Mouse (Mus musculus): ENCODE data around the gene Cops6. TPM values are rescaled to one million over a fixed set of nuclear protein-coding genes. Genes with fewer than 3 reads are reported as not detected.

Gene Cops6
- total RNA-seq, 4 experiments from 2014 or later, result 132 to 137 (median 134) TPM

DNA sequence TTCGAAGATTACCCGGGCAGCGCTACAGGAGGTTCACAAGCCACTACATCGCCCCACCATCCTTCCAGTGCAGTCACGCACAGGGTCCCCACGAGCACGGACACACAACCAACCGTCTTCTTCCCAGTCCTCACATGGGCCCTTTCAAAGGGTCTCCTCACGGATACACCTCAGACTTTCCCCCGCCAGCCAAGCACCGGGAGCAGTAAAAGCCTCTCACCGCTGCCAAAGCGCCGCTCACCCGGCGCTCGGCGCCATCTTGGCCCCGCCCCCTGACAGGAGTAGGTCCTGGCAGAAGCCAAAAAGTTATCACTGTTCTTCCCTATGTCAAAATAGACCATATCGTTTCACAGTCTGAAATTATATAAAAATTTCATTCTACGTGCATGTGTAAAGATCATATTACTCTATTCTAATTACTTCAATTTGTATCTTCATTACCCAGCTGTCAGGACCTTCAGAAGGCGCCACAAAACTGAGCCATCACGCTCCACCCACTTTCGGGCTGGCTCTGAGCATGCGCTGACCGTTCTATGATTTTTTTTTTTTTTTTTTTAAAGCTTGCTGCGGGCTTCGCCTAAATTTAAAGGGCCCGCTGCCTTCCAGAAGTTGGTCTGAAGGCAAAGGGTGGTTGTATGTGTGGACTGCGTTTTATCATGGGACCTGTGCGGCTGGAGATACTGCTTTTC is 26.2 kb downstream of the Cops6 start, which contains the start of the genes Taf6 and Cnpy4:
Gene Taf6 (minus strand): TSS at position 502 of the 689 bp plus-strand sequence.
Gene Cnpy4 (plus strand): TSS at position 536 of the 689 bp plus-strand sequence.
- DNase-seq (ENCODE audit: low spot score in 2 of 2), result peak; percentile 74 to 84

GRCm38 (mm10) chr5:138187661-138188306 is 26.9 kb downstream of the Cops6 start:
- DNase-seq (ENCODE audit: low spot score in 2 of 2), result peak; percentile 75 to 76

DNA sequence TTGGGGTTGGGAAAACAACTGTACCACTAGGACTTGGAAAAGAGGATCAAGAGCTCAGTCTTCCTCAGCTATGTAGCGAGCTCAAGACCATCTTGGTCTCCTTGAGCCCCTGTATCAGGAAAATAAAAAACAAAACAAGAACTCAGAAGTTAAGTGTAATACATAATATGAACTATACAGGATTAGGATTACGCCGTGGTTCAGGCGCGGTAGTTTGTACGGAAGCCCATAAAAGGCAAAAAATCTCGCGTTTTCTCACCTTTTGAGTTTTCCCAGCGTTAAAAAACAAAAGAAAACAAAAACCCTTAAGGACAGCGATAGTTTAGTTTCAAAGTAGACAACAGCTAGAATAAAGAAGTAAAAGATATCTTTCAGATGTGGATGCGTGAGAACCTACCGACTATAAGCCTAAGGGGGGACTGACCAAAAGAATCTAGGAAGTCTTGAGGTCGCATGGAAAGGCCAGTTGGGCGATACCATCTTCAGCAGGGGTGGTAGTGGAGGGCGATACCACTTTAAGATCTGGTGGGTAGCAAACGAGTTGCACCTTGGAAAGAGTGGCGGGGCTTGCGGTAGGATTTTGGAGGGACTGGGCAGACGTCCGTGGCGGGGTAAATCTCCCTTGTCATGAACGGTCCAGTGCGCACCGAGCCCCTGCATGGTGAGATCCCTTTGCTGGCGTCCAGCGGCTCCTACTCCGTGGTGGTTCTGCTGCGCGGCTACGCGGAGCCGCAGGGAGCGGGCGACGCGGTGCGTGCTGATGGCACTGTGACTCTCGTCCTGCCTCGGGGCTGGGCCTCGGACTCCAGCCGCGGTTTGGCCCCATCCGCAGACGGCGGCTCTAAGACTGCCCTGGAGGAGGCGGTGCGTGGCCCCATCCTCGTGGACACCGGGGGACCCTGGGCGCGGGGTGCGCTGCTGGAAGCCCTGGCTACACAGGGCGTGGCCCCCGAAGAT is 33.2 kb downstream of the Cops6 start, which contains the start of gene Mblac1:
Gene Mblac1 (plus strand): TSS at position 544 of the 957 bp plus-strand sequence.
- peak; percentile 78 to 83 for DNase-seq (ENCODE audit: low spot score in 2 of 2)

- peak in 1 of 2 experiments; percentile 30 for DNase-seq (ENCODE audit: low spot score in 2 of 2)
Measured at GRCm38 (mm10) chr5:138194755-138195345, 34.0 kb downstream of the Cops6 start.

GRCm38 (mm10) chr5:138195463-138195862 is 34.6 kb downstream of the Cops6 start:
- DNase-seq (ENCODE audit: low spot score in 2 of 2), result no peak

GRCm38 (mm10) chr5:138199576-138199975 is 38.7 kb downstream of the Cops6 start:
- DNase-seq (ENCODE audit: low spot score in 2 of 2), result no peak

GRCm38 (mm10) chr5:138202086-138202485 is 41.2 kb downstream of the Cops6 start:
- DNase-seq (ENCODE audit: low spot score in 2 of 2), result no peak

DNA sequence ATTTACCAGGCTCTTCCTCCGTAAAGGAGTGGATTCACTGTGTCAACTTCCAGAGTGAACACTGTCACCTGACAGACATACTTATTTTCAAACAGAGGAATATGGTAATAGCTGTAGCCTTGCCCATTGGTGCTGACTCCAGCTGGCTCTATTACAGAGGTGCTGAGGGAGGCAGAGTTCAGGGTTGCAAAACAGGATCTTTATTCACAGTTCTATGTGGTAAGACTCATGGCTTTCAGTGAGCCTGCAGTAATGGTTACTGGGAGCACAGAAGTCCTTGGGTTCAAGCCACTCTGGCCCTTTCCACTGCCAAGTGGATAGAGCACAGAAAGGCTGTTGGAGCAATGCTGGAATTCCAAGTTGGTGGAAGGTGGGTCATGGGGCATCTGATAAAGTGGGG is 46.4 kb downstream of the Cops6 start:
- DNase-seq (ENCODE audit: low spot score in 2 of 2), result no peak

GRCm38 (mm10) chr5:138207873-138208272 is 47.0 kb downstream of the Cops6 start:
- DNase-seq (ENCODE audit: low spot score in 2 of 2), result no peak

Small RNA genes within 50 kb of the gene (microRNA-seq; reads per million reads assigned to microRNA genes)
- gene Mir106b (117 to 355 reads per million in 2 experiments), gene Mir25 (36.7 to 72.8 reads per million in 2 experiments), gene Mir93 (1,196 to 1,469 reads per million in 2 experiments)

Other genes with a start within 250 kb of the Cops6 start
- gene Cyp3a13, start 239.5 kb upstream of the Cops6 start, total RNA-seq (2022), result under 1 TPM; 0.14 to 0.49 (median 0.31) TPM
- 10 to 100 TPM; 21.7 to 35.9 (median 28.1) TPM for gene Gjc3, start 198.0 kb upstream of the Cops6 start, total RNA-seq (2022)
- gene Azgp1, start 179.6 kb upstream of the Cops6 start, total RNA-seq (2022), result not detected
- gene Smok3a, start 139.8 kb upstream of the Cops6 start, total RNA-seq (2022), result not detected
- not detected for gene Smok3b, start 139.6 kb upstream of the Cops6 start, total RNA-seq (2022)
- gene Smok3c, start 107.9 kb upstream of the Cops6 start, total RNA-seq (2022), result not detected
- 10 to 100 TPM; 40.0 to 46.4 (median 43.2) TPM for gene Zkscan1, start 76.0 kb upstream of the Cops6 start, total RNA-seq (2022)
- gene Zscan21, start 44.2 kb upstream of the Cops6 start, total RNA-seq (2022), result 10 to 100 TPM; 13.4 to 17.5 (median 15.9) TPM
- gene Zfp113, start 5.3 kb upstream of the Cops6 start, total RNA-seq (2022), result 10 to 100 TPM; 10.1 to 14.6 (median 13.2) TPM
- 10 to 100 TPM; 24.7 to 32.5 (median 28.9) TPM for gene Ap4m1, start 10.9 kb downstream of the Cops6 start, total RNA-seq (2022)
- gene Mcm7, start 11.4 kb downstream of the Cops6 start, total RNA-seq (2022), result 10 to 100 TPM; 14.1 to 17.9 (median 16.0) TPM
- 10 to 100 TPM; 37.9 to 42.7 (median 39.1) TPM for gene Taf6, start 26.4 kb downstream of the Cops6 start, total RNA-seq (2022)
- gene Cnpy4, start 26.4 kb downstream of the Cops6 start, total RNA-seq (2022), result 10 to 100 TPM; 12.1 to 14.7 (median 13.6) TPM
- 10 to 100 TPM in 2 of 4 experiments, 1 to 10 TPM in 2; 7.4 to 11.1 (median 9.5) TPM for gene Mblac1, start 33.2 kb downstream of the Cops6 start, total RNA-seq (2022)
- gene Nxpe5, start 64.8 kb downstream of the Cops6 start, total RNA-seq (2022), result under 1 TPM in 2 of 4 experiments, not detected in 2; 0.19 to 0.37 TPM
- 10 to 100 TPM; 51.6 to 61.3 (median 58.0) TPM for gene Lamtor4, start 94.4 kb downstream of the Cops6 start, total RNA-seq (2022)
- 10 to 100 TPM; 64.7 to 74.1 (median 70.8) TPM for gene BC037034, start 103.0 kb downstream of the Cops6 start, total RNA-seq (2022)
- gene Gal3st4, start 111.8 kb downstream of the Cops6 start, total RNA-seq (2022), result 1 to 10 TPM; 2.9 to 5.2 (median 4.0) TPM
- not detected for gene Gm43720, start 118.9 kb downstream of the Cops6 start, total RNA-seq (2022)
- gene Gpc2, start 118.9 kb downstream of the Cops6 start, total RNA-seq (2022), result 1 to 10 TPM; 1.5 to 2.2 (median 1.8) TPM
- 1 to 10 TPM in 2 of 4 experiments, under 1 TPM in 2; 0.33 to 2.7 (median 1.1) TPM for gene Stag3, start 119.2 kb downstream of the Cops6 start, total RNA-seq (2022)
- gene Pvrig, start 180.9 kb downstream of the Cops6 start, total RNA-seq (2022), result 1 to 10 TPM in 1 of 4 experiments, under 1 TPM in 1, not detected in 2; 0.58 to 1.5 TPM

All from layer of hippocampus, adult 8-10 months (tissue).